Mouse (Mus musculus) right cerebral cortex, postnatal 10 days (tissue): ENCODE measurements around the gene Gm20388.

ENCODE experiments used
- DNase-seq, 2 experiments: peaks; one replicate each; pipeline ENCODE4 v3.0.0; 2021; ENCODE audit warnings: low spot score in 2 of 2

The Gm20388 gene

DNA sequence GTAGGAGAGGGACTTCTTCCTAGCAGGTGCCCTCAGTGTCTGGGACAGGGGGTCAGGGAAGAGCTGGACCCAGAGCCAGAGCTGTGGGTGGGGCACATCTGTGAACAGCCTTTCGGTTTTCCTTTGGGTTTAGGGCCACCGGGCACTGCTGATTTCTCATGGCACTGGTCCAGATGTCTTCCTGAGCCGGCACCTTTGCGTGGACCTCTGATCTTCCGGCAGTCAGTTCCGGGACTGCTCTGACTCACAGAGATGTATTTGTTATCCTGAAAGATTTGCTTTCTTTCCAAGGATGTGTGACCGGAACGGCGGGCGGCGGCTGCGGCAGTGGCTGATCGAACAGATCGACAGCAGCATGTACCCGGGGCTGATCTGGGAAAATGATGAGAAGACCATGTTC is 828.9 kb downstream of the Gm20388 start:
- no peak for DNase-seq

DNA sequence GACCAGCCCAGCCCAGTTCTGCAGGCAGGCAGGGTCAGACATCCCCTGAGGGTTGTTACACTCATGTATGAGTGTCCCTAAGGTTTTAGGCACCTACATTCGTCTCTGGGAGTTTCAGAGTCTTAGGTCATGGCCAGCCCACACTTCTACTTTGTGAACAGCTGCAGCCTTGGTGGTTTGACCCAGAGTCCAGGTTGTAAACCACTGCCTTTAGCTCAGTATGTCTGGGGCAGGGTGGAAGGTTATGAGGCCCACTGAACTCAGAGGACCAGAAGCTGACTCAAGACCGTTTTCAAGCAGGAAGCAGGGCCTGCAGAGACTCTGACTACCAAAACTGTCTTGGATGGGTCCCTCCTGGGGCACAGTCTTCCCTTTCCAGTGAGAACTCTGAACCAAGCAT is 829.9 kb downstream of the Gm20388 start:
- no peak for DNase-seq

DNA sequence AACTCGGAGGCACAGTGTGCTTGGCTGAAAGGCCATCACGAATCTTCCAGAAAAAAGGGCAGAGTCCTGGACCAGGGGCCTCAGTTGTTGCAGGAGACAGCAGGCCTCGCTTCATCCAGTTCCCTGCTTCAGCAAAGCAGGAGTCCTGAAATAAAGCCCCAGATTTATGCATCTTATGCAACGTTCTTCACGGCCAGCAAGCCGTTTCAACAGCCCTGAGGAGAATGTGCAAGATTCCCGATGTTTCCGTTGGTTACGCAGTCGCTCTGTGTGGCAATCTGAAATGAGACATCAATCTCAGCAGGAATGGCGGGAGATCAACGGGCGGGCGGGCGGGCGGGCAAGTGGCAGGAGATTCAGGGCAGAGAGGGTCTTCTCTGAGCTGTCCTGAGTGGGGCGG is 830.4 kb downstream of the Gm20388 start:
- peak; percentile 36 to 45 for DNase-seq

DNA sequence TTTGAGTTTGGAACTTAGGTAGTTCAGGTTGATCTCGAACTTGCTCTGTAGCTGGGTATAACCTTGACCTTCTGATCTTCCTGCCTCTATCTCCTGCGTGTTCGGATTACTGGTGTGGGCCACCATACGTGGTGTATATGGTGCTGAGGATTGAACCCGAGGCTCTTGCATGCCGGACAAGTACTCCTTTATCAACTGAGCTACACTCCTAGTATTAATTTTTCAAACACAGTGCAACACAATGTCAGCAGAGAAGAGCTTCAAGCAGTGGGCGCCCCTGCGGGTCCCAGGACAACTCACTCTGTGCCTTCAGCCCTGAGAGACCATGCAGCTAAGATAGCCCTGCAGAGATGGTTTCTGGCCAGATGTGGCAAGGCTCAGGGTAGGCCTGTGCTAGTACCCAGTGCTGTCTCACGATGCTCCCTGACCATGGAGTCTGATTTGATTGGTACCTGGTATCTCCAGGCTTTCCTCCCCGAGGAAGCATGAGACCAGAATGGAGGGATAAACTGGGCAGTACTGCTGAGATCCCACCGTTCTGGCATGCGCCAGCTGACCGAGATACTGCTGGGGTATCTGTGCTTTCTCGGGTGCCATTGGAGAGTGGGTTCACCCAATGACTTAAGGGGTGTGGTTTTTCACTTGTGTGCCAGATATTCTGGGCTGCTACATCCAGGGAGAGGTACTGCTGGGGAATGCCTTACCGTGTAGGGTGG is 831.3 kb downstream of the Gm20388 start:
- DNase-seq = no peak

DNA sequence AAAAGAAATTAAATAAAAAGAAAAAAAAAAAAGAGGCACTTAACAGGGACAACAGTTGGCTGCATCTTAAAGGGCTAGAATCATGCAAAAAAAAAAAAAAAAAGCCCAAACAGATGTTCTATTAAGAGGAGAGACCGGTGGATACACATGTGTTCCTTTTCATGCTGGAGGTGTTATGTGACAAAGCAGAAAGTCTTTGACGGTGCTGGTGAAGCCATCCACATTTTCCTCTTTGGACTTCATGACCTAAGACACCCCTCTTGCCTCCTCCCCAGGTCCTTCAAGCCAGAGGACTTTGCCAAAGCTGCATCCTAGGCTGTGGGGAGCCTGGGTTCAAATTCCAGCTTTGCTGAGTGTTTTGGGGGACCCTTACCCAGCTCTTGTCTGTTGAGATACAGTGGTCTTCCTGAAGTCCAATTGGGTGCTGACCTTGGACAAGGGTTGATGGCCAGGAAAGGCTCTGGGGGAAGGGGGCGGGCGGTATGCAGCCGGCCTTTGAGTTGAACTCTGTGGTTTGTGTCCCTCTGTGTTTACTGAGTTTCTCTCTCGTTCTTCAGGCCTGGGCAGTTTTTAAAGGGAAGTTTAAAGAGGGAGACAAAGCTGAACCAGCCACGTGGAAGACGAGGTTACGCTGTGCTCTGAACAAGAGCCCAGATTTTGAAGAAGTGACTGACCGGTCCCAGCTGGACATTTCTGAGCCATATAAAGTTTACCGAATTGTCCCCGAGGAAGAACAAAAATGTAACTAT is 832.7 kb downstream of the Gm20388 start:
- DNase-seq = peak in 1 of 2 experiments; percentile 30

DNA sequence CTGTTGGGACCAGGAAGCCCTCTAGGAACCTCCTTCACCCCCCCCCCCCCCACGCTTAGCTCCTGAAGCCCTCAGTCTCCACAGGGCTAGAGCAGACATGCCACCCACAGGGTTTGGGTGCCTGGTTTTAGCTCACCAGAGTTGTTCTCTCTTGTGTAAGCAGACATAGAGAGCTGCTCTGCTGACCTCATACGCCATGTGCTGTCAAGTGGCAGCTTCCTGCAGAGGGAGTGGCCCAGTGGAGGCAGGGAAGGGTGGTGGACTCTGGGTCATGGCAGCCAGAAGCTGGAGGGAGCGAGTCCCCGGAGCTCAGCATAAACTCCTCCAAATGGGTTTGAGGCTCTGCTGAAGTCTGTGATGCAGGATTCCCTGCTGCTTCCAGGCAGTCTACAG is 833.3 kb downstream of the Gm20388 start:
- no peak for DNase-seq

DNA sequence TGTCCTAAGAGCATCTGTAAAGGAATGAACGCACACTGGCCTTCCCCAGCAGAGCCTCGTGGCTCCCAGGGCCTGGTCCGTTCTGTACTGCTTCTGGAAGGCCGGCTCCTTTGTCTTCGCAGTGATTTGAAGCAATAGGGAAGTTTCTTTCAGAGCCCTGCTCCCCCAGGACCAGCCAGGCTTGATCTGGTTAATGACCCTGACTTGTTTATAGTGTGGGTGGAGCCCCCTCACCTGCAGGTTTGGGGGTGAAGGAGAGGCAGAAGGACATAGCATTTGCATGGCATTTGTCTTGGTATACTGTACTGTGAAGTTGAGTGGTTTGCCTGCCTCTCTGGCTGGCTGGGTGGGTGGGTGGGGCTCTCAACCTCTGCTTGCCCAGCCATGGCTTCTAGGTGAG is 833.8 kb downstream of the Gm20388 start:
- DNase-seq = no peak

DNA sequence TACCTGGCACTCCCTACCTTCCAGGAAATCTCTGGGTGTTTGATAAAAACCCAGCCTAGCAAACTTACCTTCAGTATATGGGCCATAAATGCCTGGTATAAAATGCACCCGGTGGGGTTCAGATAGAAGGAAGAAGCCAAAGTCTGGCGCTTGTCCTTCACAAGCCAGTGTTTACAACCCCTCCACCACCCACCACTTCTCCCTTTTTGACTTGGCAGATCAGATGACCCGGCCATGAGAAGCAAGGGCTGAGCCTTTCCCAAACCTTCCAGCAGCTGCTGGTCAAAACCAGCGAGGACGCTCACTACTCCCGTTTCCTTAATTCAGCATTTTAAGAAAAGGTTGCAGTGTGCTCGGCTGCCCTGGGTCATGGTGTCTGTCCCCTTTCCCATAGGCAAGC is 834.6 kb downstream of the Gm20388 start:
- no peak for DNase-seq

DNA sequence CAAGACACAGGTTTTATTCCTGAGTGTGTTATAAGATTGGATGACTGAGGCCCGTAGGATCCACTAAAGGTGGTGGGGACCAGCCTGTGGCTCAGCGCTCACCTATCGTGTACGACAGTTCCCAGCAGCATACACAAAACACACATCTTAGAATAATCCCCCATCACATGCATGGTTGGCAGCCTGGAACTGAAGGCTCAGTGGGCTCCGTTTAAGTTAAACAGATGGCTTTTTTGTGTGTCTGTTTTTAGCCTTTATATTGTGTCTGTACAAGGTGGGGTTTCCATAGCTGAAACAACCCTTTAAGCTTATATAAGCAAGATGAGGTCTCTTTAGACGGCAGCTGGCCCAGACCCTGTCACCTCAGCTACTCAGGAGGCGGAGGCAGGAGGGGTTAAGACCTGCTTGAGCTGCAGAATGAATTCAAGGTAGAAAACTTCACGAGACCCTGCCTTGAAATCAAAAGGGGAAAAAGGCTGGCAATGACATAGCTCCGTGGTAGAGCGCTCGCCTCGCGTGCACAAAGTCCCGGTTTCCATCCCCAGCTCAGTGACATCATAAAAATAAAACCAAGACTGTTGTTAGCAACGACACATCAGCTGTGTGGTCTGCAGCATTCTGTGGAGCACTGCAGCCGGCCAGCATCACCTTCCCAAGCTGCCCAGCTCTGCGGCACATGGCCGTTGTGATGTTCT is 835.5 kb downstream of the Gm20388 start:
- no peak for DNase-seq

DNA sequence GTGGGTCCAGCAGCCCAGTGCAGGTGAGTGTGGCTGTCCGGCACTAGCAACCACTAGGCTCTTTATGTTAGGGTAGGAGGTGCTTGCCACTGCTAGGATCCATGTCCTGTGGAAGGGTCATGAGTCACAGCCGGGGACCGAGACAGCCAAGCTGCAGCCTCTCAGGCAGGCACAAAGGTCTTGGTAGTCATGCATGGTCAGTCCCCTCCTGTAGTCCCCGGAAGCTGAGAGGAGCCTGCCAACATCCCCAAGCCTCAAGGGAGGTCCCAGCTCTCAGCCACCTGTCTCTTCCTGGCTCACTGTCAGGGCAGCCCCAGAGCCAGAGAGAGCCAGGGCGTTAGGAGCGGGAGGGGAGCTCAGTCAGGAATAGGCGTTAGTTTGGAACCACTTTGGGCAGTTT is 836.6 kb downstream of the Gm20388 start:
- DNase-seq = no peak

DNA sequence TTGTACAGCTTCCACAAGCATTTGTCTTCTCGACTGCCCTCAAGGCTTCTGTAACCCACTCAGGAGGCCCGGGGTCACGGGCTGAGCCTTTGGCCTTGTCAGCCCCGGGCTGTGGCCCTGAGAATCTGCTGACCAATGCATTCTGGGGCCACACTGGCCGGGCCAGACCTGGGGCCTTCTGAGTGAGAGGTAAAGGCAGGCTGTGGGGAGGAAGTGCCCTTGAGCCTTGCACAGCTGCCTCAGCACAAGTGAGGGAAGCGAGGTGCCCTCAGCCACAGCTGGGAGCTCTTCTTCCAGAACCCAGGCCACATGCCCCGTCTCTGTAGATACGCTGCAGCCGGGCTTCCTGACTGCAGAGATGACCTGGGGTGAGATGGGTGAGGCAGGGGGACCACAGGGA is 840.0 kb downstream of the Gm20388 start:
- DNase-seq = no peak

DNA sequence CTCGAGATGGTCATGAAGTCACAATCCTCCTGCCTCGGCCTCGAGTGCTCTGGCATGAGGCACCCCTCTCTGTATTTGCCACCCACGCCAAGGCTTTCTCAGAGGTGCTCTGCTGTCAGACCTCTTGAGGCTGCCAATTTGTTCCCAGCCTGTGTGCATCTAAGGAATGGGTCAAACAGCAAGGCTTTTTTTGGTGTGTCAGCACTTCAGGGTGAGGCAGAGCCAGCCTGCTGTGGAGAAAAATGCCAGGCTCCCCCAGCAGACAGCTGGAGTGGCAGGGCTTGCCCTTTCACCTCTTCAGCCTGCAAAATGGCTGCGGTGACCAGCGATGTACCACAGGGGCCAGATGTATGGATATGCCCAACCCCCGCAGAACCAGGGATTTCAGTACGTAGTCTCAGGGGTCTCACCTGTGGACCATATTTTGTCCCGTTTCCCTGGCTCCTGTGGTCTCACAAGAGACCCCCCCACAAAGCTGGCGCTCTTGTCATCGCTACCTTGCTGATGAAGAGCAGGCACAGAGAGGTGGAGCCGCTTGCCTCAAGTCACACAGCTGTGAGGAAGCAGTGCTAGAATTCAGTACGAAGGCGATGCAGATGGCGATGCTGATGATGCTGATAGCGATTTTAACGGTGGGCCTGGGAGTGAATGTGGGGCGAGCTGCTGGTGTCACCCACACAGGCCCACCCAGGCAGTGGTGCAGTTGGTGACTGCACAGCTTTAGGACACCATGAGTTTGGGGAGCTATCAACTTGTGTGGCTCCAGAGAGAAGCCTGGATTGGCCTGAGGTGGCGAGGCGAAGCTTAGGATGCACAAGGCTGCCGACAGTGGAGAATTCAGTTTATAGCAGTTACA is 840.8 kb downstream of the Gm20388 start:
- DNase-seq = no peak

DNA sequence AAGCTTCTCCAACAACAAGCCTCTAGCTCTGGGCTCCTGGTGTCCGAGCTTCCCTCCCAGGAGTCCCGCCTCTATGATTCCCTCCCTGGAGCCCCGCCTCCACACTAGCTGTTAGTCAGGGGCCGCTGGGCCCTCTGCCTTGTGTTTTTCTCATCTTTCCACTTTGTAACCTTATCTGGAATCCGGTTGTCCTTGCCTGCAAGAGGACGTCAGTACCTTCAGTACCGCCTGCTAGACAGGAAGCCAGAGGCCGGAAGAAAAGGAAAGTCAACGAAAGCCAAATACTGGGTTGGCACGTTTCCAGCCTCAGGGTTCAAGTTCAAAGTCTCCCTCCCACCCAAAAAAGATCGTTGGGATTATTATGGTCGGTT is 841.4 kb downstream of the Gm20388 start:
- no peak for DNase-seq

DNA sequence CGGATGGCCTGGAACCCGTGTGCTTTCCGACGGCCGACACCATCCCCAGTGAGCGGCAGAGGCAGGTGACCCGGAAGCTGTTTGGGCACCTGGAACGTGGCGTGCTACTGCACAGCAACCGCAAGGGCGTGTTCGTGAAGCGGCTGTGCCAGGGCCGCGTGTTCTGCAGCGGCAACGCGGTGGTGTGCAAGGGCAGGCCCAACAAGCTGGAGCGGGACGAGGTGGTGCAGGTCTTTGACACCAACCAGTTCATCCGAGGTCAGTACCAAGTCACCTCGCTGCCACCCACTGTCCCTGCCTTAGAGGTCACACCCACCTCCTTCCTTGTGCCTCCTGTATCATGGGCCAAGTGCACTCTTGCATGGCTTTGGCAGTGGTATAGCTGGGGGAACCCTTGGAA is 842.8 kb downstream of the Gm20388 start:
- DNase-seq = no peak

DNA sequence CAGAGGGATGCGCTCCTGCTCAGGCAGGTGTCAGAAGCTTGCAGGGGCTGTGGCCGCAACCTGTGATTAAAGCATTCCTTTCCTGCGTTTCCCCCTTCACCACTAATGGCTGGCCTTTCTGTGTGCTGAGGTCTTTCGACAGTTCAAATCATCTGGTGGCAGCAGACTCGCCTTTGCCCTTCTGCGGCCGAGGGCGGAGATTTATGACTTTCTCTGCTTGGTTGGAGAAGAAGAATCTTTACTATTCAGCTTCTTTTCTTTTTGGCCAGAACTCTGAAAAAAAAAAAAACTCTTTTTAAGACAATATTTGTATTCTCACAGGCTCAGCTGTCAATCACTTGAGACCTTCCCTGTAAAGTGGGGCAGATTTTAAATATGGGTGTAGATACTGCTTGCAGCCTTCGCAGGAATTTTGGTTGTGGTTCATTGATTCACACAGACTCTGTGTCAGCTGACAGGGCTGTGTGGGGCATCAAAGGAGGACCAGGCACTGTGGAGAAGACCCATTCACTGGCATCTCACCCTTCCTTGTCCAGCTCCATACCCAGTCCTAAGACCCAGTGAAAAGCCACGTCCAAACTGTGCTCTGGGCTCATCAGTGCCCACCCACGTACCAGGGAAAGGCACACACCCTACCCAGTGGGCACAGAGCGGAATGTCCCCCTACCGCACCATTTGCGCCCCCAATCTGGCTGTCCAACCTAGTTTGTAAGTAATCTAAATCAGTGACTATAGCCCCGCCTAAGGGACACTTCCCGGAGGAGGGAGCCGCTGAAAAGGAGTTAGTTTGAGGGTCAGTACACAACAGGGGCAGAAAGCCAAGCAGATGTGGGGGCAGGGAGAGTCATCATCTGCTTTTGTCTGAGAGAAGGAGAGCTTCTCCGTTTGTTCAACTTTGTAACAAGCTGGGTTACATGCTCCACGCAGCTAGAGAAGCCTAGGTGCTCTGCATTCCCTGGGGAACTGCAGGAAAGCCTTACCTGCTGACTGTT is 845.0 kb downstream of the Gm20388 start:
- DNase-seq = no peak

DNA sequence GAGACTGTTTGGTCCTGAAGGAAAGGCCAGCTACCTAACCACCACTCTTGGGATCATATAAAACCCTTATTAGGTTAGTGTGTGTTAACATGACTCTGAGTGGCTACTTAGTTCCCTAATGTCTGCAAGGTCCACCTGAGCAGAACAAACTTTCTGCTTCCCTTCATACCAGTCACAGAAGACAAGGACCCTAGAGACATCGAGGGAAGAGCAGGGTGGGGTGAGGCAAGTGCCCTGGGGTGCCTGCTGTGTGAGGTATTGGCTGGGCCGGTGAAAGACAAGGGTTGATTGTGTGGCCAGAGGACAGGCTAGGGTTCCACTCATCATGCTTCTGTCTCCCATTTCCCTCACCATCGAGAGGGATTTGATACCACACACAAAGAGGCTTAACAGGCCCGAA is 847.4 kb downstream of the Gm20388 start:
- no peak for DNase-seq

DNA sequence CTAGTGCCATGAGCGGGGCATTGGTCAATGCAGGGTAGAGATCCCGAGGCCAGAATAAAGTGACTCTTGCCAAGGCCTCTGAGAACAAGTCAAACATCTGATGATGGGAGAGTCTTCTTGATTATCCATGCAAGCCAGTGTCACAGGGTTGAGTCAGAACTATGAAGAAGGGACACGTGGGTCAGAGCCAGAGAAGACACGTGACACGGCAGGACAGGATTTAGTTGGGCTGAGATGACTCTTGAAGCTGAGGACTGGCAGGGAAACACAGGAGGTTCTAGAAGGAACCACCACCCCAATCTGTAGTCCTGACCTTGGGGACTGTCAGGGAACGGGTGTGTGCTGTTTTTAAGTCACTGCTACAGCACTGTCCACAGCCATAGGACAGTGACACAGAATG is 849.2 kb downstream of the Gm20388 start:
- DNase-seq = no peak

DNA sequence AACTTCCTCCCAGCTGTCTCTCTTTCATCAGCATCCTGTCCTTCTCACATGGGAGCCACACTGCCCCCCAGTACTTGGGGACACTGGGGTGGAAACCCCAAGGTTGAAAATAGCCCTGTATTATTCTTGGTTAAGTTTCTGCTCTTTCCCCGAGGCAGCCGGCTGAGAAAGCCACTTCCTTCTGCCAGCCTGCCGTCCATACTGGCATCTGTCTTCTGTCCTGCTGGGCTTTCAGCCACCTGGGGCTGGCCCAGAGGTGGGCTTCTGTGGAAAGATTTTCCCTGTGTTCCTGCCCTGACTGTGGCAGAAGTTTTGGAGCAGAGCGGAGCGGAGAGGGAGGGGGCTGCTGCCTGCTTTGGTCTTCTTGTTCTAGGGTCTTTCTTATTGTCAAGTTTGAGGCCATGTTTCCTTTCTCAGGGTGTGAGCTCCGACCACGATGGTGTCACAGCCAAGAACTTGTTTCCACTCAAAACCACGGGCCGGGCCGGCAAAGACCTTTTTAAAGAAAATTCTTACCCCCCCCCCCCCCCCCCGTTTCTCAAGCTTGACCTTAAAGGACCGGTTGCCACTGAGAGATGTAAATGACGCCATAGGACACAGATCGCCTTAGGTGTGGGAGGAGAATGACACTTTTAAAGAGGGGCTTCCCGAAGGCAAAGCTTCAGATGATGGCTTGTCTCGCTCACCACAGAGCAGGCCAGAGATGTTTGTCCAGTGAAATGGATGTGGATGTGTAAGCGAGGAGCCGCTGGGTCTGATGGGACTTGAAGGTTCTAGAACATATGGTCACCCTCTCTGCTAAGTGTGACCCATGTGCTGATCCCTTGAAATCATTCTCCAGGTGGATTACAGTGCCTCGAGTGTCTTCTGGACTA is 849.9 kb downstream of the Gm20388 start:
- DNase-seq = no peak

DNA sequence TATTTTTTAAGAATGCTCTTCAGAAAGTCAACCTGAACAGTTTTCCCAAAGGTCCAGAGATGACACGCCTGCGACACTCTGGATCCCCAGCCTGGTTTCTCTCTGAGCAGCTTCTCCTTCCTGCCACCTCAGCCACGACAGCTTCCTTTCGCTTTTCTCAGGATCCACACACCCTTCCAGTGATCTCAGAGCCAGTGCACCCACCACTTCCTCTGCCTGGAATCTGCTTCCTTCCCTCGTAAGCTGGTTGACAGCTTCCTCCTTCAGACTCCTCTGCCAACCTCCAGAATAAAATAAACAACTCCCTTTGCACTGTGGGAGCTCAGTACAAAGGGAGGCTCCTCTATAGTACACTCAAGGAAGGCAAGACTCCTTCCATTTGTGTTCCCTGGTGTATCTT is 852.6 kb downstream of the Gm20388 start:
- DNase-seq = no peak

DNA sequence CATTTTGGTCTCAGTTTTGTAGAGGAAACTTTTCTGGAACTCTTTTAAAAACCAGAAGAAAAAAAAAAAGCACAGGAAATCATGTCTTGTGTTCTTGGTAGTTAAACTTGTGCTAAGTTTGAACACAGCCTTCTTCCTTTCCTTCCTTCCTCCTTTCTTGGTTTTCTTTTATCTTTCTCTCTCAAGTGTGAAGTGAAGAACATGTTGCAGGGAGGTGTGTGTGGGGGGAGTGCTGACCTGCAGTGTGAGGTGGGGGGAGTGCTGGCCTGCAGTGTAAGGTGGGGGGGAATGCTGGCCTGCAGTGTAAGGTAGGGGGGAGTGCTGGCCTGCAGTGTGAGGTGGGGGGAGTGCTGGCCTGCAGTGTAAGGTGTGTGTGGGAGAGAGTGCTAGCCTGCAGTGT is 854.0 kb downstream of the Gm20388 start:
- no peak for DNase-seq
